Mouse (Mus musculus) kidney, adult 2 months (tissue): ENCODE measurements around the gene Tex37. TPM values are rescaled to one million over a fixed set of nuclear protein-coding genes. Genes with fewer than 3 reads are reported as not detected.

Experiments
- DNase-seq: peaks from one replicate; pipeline ENCODE4 v3.0.0; 2021
- H3K27ac ChIP-seq: fragments of 200-500 bp; 2 replicates; pipeline ENCODE4 v1.5.1; 2012; ENCODE audit warnings: low read depth, low read length, control low read depth, inconsistent platforms; ENCODE audit not compliant: insufficient read depth
- H3K27me3 ChIP-seq: fragments of 200-500 bp; replicated peaks from 2 replicates; pipeline ENCODE4 v1.6.1; 2012; ENCODE audit warnings: mild to moderate bottlenecking, moderate library complexity, low read length, inconsistent platforms; ENCODE audit not compliant: control insufficient read depth, insufficient read depth
- H3K36me3 ChIP-seq: fragments of 200-500 bp; 2 replicates; pipeline ENCODE4 v1.6.1; 2012; ENCODE audit warnings: mild to moderate bottlenecking, moderate library complexity, low read length, inconsistent platforms; ENCODE audit not compliant: control insufficient read depth, insufficient read depth
- H3K4me1 ChIP-seq: fragments of 200-500 bp; 2 replicates; pipeline ENCODE4 v1.6.1; 2011; ENCODE audit warnings: low read length; ENCODE audit not compliant: control insufficient read depth, insufficient read depth
- H3K4me3 ChIP-seq: fragments of 200-500 bp; 2 replicates; pipeline ENCODE4 v1.5.1; 2011; ENCODE audit warnings: mild to moderate bottlenecking, low read depth, low read length, control low read depth; ENCODE audit not compliant: insufficient read depth
- CTCF ChIP-seq: fragments of 200-500 bp; conservative IDR thresholded peaks from 2 replicates; pipeline ENCODE4 v1.5.1; 2011; ENCODE audit warnings: low read depth, mild to moderate bottlenecking, control low read depth, low read length, moderate library complexity, mixed read lengths; ENCODE audit not compliant: insufficient read depth, insufficient read length
- POLR2A ChIP-seq: fragments of 200-500 bp; IDR thresholded peaks from one replicate; pipeline ENCODE4 v1.6.1; 2011; ENCODE audit warnings: low read depth, low read length, control low read depth
- WGBS: fragments of 180-500 bp; shearing (Covaris S2); methylation state at CpG from one replicate; pipeline ENCODE4 v1.1.7; 2018; 5-methylcytosine and 5-hydroxymethylcytosine counted together
- polyA plus RNA-seq: library from polyadenylated mRNA; depleted of rRNA; stranded (reverse); fragments of >200 nt; gene quantifications from 2 replicates; pipeline ENCODE4 v1.2.3, GENCODE M21; 2012

Gene Tex37
- polyA plus RNA-seq, 1 experiment: not detected

DNA sequence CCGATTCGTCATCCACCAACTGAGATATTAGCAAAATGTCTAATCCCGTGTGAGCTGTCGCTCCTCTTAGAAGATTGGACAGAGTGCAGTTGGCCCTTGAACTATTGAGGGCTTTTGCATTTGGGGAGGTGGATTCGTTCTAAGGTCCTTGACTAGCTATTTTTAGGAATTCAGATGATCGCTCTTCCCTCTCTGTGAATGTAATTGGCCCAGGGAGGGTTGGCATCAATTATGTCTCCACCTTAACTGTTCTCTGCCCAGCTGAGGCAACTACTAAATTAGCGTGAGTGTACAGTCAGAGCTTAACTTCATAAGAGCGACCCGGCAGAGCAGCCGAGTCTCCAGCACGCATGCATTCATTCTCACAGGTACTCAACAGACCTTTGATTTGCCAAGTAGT lies 30.7 kb downstream of the Tex37 start:
- Histone ChIP-seq H3K4me3 (no peak overlapping the region), H3K4me1 (no peaks in the 10 kb centered on the region), H3K27me3 (no peaks in the 10 kb centered on the region), H3K36me3 (peaks cover 4% of the 10 kb centered on the region; the same call in 1 of the 2 replicates), H3K27ac (no peak overlapping the region)
- TF ChIP-seq POLR2A (no peak), CTCF (no peak)
- WGBS: 89% methylated on average over 11 of the region's 11 CpGs
- DNase-seq: no peak

DNA sequence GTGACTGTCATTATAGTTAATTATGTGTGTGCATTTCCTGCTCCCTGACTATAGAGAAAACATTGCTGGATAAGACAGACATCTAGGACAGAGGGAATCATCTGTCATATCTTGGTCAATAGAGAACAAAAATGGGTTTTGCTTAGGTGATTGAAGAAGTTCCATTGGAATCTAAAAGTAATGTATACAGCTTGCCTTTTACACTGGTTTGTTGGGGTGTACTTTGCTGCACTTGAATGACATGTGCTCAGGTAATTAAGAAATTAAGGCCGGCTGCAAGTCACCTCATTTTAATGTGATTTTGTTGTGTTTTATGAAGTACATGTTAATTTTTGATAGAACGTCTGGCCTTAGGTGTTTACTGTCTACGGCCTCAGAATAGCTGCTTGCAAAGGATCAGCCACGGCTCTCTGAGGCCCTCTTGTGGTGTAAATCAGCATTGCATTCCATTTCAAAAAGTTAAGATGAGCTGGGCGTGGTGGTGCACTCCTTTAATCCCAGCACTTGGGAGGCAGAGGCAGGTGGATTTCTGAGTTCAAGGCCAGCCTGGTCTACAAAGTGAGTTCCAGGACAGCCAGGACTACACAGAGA lies 37.9 kb downstream of the Tex37 start:
- DNase-seq: peak; percentile 90
- peaks cover 4% of the 10 kb centered on the region for H3K36me3 ChIP-seq
- TF ChIP-seq POLR2A (no peak), CTCF (peak; percentile 91)
- H3K4me3 ChIP-seq: no peak overlapping the region
- no peaks in the 10 kb centered on the region; the same call in 1 of the 2 replicates for H3K4me1 ChIP-seq
- no peak overlapping the region for H3K27ac ChIP-seq
- H3K27me3 ChIP-seq: no peaks in the 10 kb centered on the region
- WGBS: 6% methylated on average over 5 of the region's 5 CpGs

DNA sequence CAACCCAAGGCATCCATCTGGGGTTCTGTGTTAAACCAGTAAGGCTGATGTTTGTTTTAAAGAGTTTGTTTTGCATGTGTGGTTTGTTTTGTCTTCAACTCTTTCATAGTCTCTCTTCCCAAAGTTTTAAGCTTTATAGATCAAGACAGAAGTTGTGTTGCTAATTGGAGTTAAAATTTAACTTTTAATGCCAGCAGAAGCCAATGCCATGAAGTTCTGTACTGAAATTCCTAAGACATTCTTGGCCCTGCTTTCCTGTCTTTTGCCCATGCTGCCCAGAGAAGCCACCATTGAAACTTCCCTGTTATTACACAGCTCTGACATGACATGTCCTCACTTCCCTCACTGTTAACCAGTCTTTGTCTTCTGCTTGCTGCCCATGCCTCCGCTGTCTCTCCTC lies 43.7 kb downstream of the Tex37 start:
- peaks cover 29% of the 10 kb centered on the region for H3K4me1 ChIP-seq
- peaks cover 4% of the 10 kb centered on the region for H3K36me3 ChIP-seq
- peak; percentile 62 for DNase-seq
- no peak for TF ChIP-seq POLR2A
- TF ChIP-seq CTCF: no peak
- H3K27me3 ChIP-seq: no peaks in the 10 kb centered on the region
- H3K27ac ChIP-seq: peak overlapping the region; percentile 85
- WGBS: 95% methylated on average over 1 of the region's 1 CpGs
- H3K4me3 ChIP-seq: no peak overlapping the region

DNA sequence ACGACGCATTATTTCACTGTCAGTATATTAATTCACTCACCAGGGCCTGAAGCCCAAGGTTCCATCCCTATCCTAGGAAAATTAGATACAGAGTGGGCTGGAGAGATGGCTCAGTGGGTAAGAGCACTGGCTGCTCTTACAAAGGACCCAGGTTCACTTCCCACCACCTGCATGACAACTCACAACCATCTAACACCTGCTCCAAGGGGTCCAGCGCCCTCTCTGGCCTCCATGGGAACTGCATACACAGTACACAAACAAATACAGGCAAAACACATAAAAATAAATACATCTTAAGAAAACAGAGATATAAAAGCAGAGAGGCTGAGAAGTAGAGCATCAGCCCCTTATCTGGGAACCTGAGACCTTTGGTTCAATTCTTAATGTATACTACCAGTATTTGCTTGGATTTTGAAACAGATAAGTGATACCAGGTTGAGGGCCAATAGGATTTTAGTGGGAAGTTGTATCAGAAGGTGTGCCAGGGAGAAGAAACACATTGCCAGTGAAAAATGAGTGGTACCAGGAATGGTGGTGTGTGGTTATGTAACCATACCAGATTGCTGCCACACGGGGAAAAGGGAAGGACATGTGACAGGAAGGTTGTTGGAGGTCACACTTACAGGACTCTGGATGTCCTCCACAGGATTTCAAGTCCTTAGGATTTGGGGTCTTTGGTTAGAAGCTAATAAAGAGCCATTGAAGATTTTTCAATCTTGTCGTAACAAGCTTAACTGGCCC lies 44.5 kb downstream of the Tex37 start:
- WGBS: 63% methylated on average over 5 of the region's 5 CpGs
- Histone ChIP-seq H3K36me3 (peaks cover 2% of the 10 kb centered on the region), H3K4me3 (no peak overlapping the region), H3K27me3 (no peaks in the 10 kb centered on the region), H3K4me1 (peaks cover 30% of the 10 kb centered on the region), H3K27ac (peak overlapping the region; percentile 85)
- TF ChIP-seq POLR2A (no peak), CTCF (peak; percentile 32; the same call in 1 of the 2 replicates)
- DNase-seq: peak; percentile 47

DNA sequence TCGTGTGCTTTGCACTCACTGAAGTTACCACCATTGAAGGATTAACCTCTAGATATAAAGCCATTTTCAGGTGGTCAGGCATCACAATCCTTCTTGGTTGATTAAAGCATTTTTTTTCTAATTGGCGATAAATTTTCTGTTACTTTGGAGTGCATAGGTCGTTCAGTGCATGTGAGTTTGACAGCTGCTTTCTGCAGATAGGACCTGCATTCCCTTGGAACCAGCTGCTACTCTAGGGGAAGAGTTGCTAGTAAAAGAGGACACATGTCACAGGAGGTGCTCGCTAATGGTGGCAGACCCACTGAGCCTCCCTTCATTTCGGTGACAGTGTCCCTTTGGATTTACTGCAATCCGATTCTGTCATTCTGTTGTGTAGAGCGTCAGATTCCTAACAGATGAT lies 46.2 kb downstream of the Tex37 start:
- H3K27ac ChIP-seq: no peak overlapping the region
- no peak for DNase-seq
- WGBS: 80% methylated on average over 7 of the region's 7 CpGs
- no peak overlapping the region for H3K4me3 ChIP-seq
- TF ChIP-seq POLR2A: no peak
- TF ChIP-seq CTCF: no peak
- 0 out of 2 replicates have a peak, but pooled peaks cover 1% of the 10 kb centered on the region for H3K36me3 ChIP-seq
- H3K27me3 ChIP-seq: no peaks in the 10 kb centered on the region
- H3K4me1 ChIP-seq: peaks cover 30% of the 10 kb centered on the region

DNA sequence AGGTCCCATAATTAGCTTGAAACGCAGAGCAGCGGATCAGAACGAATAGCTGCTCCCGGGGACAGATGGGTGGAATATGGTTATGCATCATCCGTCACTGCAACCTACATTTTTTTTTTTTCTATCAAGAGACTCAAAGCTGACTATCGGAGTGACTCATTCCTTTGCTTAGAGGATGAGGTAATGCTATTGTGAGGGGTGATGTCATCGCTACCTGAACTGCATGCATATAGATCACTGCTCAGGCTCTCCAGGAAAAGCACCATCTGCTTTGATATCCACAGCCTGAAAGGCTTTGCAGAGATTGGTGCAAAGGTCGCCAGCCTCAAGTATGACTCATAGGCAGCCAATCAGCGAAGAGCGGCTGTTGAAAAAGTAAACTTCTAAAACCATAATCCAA lies 46.6 kb downstream of the Tex37 start:
- Histone ChIP-seq H3K4me3 (no peak overlapping the region), H3K27me3 (no peaks in the 10 kb centered on the region), H3K36me3 (0 out of 2 replicates have a peak, but pooled peaks cover 1% of the 10 kb centered on the region), H3K27ac (no peak overlapping the region), H3K4me1 (peaks cover 32% of the 10 kb centered on the region)
- peak; percentile 36 for DNase-seq
- no peak for TF ChIP-seq CTCF
- TF ChIP-seq POLR2A: no peak
- WGBS: 59% methylated on average over 10 of the region's 10 CpGs

DNA sequence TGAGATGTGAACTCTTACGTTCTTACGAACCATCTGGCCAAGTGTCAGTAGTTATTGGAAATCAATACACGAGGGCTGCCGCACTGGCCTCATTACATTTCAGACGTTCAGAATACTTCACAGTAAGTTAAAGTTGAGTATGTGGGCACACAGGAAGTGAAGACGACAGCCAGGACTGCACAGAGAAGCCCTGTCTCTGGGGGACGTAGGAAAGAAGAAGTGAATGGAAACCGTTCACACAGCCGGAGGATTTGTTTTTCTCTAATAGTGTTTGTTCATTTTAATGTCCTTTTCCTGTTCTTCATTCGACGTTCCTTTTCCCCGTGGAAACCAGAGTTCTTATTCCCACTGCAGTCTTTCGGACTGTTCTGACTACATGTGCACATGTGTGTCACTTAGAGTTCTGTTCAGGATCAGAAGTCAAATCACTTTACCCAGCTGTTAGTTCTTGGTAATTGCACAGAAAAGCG lies 47.2 kb downstream of the Tex37 start:
- Histone ChIP-seq H3K4me3 (no peak overlapping the region), H3K27ac (no peak overlapping the region), H3K4me1 (peaks cover 36% of the 10 kb centered on the region), H3K27me3 (no peaks in the 10 kb centered on the region), H3K36me3 (no peaks in the 10 kb centered on the region)
- 59% methylated on average over 14 of the region's 14 CpGs for WGBS
- DNase-seq: no peak
- no peak for TF ChIP-seq CTCF
